Mouse (Mus musculus): ENCODE results near the gene Gm6509.
"Not testable (repeated sequence)": the region's sequence is repeated elsewhere in the genome, so short reads cannot be mapped to it uniquely, and the experiment has no call there.

DNA sequence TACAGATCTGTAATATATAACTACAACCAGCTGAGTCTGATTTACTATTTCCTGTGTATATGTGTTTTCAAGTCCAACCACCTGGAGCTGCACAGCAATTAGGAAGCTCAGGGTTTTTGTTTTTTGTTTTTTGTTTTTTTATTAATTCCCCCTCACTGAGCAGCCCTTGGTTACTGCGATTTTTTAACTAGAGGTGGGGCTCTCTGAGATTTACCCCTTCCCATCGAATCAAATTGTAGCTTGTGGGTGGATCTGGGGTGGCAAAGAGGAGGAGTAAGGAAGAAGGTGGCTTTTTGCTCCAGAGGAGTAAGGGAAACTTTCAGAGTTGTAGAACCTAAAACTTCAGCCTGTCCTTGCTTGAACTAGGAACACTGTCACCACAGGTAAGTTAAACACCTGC lies 24.3 kb downstream of the Gm6509 start, which contains the start of gene Gm6205:
- TF ChIP-seq CTCF (IDR thresholded peaks at IDR 0.05; ENCODE audit: extremely low read depth, insufficient read depth, insufficient read length, insufficient replicate concordance); POLR2A (IDR thresholded peaks at IDR 0.05; ENCODE audit: low read depth, low read length): not testable (repeated sequence)
